Mouse (Mus musculus) liver, embryonic 15.5 days (tissue): ENCODE measurements at regions not wholly inside any gene's neighbourhood (a gene's known extent, or its start where the extent isn't known, plus 50 kb on each side); places are given as distances from the start of the nearest gene placed in this dataset.
A peak's percentile ranks its signal among the peaks of the same experiment; 100 is the strongest.
"Not testable (repeated sequence)": the region's sequence is repeated elsewhere in the genome, so short reads cannot be mapped to it uniquely, and the experiment has no call there.

Source experiments
- ATAC-seq: fragments of 200-750 bp; cut with Nextera tagmentation; 2 replicates; pipeline ENCODE4 v1.8.0; 2017; ENCODE audit warnings: moderate number of reproducible peaks, mild to moderate bottlenecking, moderate library complexity; ENCODE audit not compliant: insufficient read depth
- H3K27ac ChIP-seq: fragments of 300-500 bp; sonication (generic); replicated peaks from 2 replicates; pipeline ENCODE4 v1.5.1; 2015; ENCODE audit warnings: mild to moderate bottlenecking, inconsistent platforms
- H3K27me3 ChIP-seq: fragments of 300-500 bp; sonication (generic); 2 replicates; pipeline ENCODE4 v1.6.1; 2015; ENCODE audit warnings: mild to moderate bottlenecking, inconsistent platforms
- H3K36me3 ChIP-seq: fragments of 300-500 bp; sonication (generic); replicated peaks from 2 replicates; pipeline ENCODE4 v1.6.1; 2015; ENCODE audit warnings: moderate library complexity, mild to moderate bottlenecking, inconsistent platforms
- H3K4me1 ChIP-seq: fragments of 300-500 bp; sonication (generic); replicated peaks from 2 replicates; pipeline ENCODE4 v1.6.1; 2015; ENCODE audit warnings: inconsistent platforms
- H3K4me2 ChIP-seq: fragments of 300-500 bp; sonication (generic); 2 replicates; pipeline ENCODE4 v1.6.1; 2015; ENCODE audit warnings: moderate library complexity, mild to moderate bottlenecking, inconsistent platforms
- H3K4me3 ChIP-seq: fragments of 300-500 bp; sonication (generic); replicated peaks from 2 replicates; pipeline ENCODE4 v1.5.1; 2015; ENCODE audit warnings: mild to moderate bottlenecking, inconsistent platforms
- H3K9ac ChIP-seq: fragments of 300-500 bp; sonication (generic); 2 replicates; pipeline ENCODE4 v1.6.1; 2015; ENCODE audit warnings: moderate library complexity, mild to moderate bottlenecking, inconsistent platforms
- H3K9me3 ChIP-seq: fragments of 300-500 bp; sonication (generic); replicated peaks from 2 replicates; pipeline ENCODE4 v1.6.1; 2016; ENCODE audit warnings: inconsistent platforms
- WGBS: fragments of 180-500 bp; shearing (Covaris S2); methylation state at CpG from one replicate; pipeline ENCODE4 v1.1.7; 2015; ENCODE audit warnings: mixed read lengths; ENCODE audit not compliant: insufficient replicate concordance; 5-methylcytosine and 5-hydroxymethylcytosine counted together

GRCm38 (mm10) chr7:64027100-64027499 lies 88.4 kb upstream of the Klf13 start:
- Histone ChIP-seq H3K27me3 (no peaks in the 10 kb centered on the region), H3K4me3 (no peak overlapping the region), H3K9ac (no peak overlapping the region), H3K4me2 (no peak overlapping the region), H3K4me1 (peaks cover 48% of the 10 kb centered on the region), H3K36me3 (no peaks in the 10 kb centered on the region), H3K9me3 (no peaks in the 10 kb centered on the region), H3K27ac (no peak overlapping the region)
- 77% methylated on average over 7 of the region's 7 CpGs for WGBS
- no peak for ATAC-seq

GRCm38 (mm10) chr7:64025155-64025554 lies 86.4 kb upstream of the Klf13 start:
- no peaks in the 10 kb centered on the region for H3K36me3 ChIP-seq
- H3K4me2 ChIP-seq = no peak overlapping the region
- 71% methylated on average over 2 of the region's 2 CpGs for WGBS
- H3K27ac ChIP-seq = no peak overlapping the region
- no peaks in the 10 kb centered on the region for H3K9me3 ChIP-seq
- H3K4me3 ChIP-seq = no peak overlapping the region
- no peaks in the 10 kb centered on the region for H3K27me3 ChIP-seq
- H3K9ac ChIP-seq = no peak overlapping the region
- no peak for ATAC-seq
- peaks cover 47% of the 10 kb centered on the region for H3K4me1 ChIP-seq

GRCm38 (mm10) chr7:64024253-64024652 lies 85.5 kb upstream of the Klf13 start:
- H3K9me3 ChIP-seq = no peaks in the 10 kb centered on the region
- H3K9ac ChIP-seq = no peak overlapping the region
- H3K4me3 ChIP-seq = no peak overlapping the region
- no peak overlapping the region; the same call in 1 of the 2 replicates for H3K27ac ChIP-seq
- ATAC-seq = no peak
- no peak overlapping the region for H3K4me2 ChIP-seq
- no peaks in the 10 kb centered on the region for H3K36me3 ChIP-seq
- H3K4me1 ChIP-seq = peaks cover 44% of the 10 kb centered on the region
- 73% methylated on average over 4 of the region's 4 CpGs for WGBS
- H3K27me3 ChIP-seq = no peaks in the 10 kb centered on the region

GRCm38 (mm10) chr7:64022711-64023468 lies 84.2 kb upstream of the Klf13 start:
- Histone ChIP-seq H3K27ac (no peak overlapping the region), H3K9ac (no peak overlapping the region), H3K9me3 (no peaks in the 10 kb centered on the region), H3K4me2 (no peak overlapping the region), H3K27me3 (no peaks in the 10 kb centered on the region), H3K4me3 (no peak overlapping the region), H3K4me1 (peaks cover 41% of the 10 kb centered on the region), H3K36me3 (no peaks in the 10 kb centered on the region)
- no peak for ATAC-seq
- 40% methylated on average over 7 of the region's 7 CpGs for WGBS

GRCm38 (mm10) chr7:64021241-64022108 lies 82.8 kb upstream of the Klf13 start:
- no peaks in the 10 kb centered on the region for H3K27me3 ChIP-seq
- no peak overlapping the region for H3K9ac ChIP-seq
- H3K4me3 ChIP-seq = no peak overlapping the region
- H3K9me3 ChIP-seq = no peaks in the 10 kb centered on the region
- no peak overlapping the region for H3K4me2 ChIP-seq
- no peaks in the 10 kb centered on the region for H3K36me3 ChIP-seq
- 54% methylated on average over 9 of the region's 9 CpGs for WGBS
- H3K27ac ChIP-seq = no peak overlapping the region
- no peak for ATAC-seq
- peaks cover 38% of the 10 kb centered on the region for H3K4me1 ChIP-seq

- Histone ChIP-seq H3K4me2 (no peak overlapping the region), H3K27ac (no peak overlapping the region), H3K4me3 (no peak overlapping the region), H3K27me3 (no peaks in the 10 kb centered on the region), H3K4me1 (peaks cover 42% of the 10 kb centered on the region), H3K9me3 (no peaks in the 10 kb centered on the region), H3K9ac (no peak overlapping the region), H3K36me3 (no peaks in the 10 kb centered on the region)
- ATAC-seq = no peak
- 64% methylated on average over 3 of the region's 3 CpGs for WGBS
Observed at GRCm38 (mm10) chr7:64018107-64018506, 79.4 kb upstream of the Klf13 start.

GRCm38 (mm10) chr7:64016874-64017273 lies 78.2 kb upstream of the Klf13 start:
- Histone ChIP-seq H3K27me3 (no peaks in the 10 kb centered on the region), H3K27ac (no peak overlapping the region), H3K9ac (no peak overlapping the region), H3K4me3 (no peak overlapping the region), H3K4me1 (peaks cover 42% of the 10 kb centered on the region), H3K4me2 (no peak overlapping the region), H3K36me3 (no peaks in the 10 kb centered on the region), H3K9me3 (no peaks in the 10 kb centered on the region)
- 74% methylated on average over 3 of the region's 3 CpGs for WGBS
- ATAC-seq = no peak

- H3K9ac ChIP-seq, H3K4me2 ChIP-seq, H3K9me3 ChIP-seq, H3K27me3 ChIP-seq, H3K4me3 ChIP-seq, ATAC-seq, H3K36me3 ChIP-seq, H3K27ac ChIP-seq: not testable (repeated sequence)
- 78% methylated on average over 2 of the region's 2 CpGs for WGBS
- H3K4me1 ChIP-seq = peaks cover 47% of the 10 kb centered on the region
Observed at GRCm38 (mm10) chr7:64015136-64015535, 76.4 kb upstream of the Klf13 start.

GRCm38 (mm10) chr7:64014227-64014626 lies 75.5 kb upstream of the Klf13 start:
- 22% methylated on average over 7 of the region's 7 CpGs for WGBS
- no peaks in the 10 kb centered on the region for H3K36me3 ChIP-seq
- H3K4me1 ChIP-seq = peaks cover 54% of the 10 kb centered on the region
- H3K9me3 ChIP-seq = no peaks in the 10 kb centered on the region
- peak; percentile 78 for ATAC-seq
- peak overlapping the region; percentile 35; the same call in 1 of the 2 replicates for H3K9ac ChIP-seq
- no peaks in the 10 kb centered on the region for H3K27me3 ChIP-seq
- peak overlapping the region; percentile 54 for H3K4me2 ChIP-seq
- peak overlapping the region; percentile 85 for H3K27ac ChIP-seq
- no peak overlapping the region for H3K4me3 ChIP-seq

- no peak overlapping the region for H3K9ac ChIP-seq
- H3K9me3 ChIP-seq = no peaks in the 10 kb centered on the region
- peaks cover 54% of the 10 kb centered on the region for H3K4me1 ChIP-seq
- 23% methylated on average over 5 of the region's 5 CpGs for WGBS
- ATAC-seq = peak; percentile 59; the same call in 1 of the 2 replicates
- H3K36me3 ChIP-seq = no peaks in the 10 kb centered on the region
- peak overlapping the region; percentile 85 for H3K27ac ChIP-seq
- no peak overlapping the region for H3K4me2 ChIP-seq
- H3K4me3 ChIP-seq = no peak overlapping the region
- H3K27me3 ChIP-seq = no peaks in the 10 kb centered on the region
Observed at GRCm38 (mm10) chr7:64013023-64013547, 74.4 kb upstream of the Klf13 start.

- H3K4me2 ChIP-seq = peak overlapping the region; percentile 39; the same call in 1 of the 2 replicates
- peak overlapping the region; percentile 75 for H3K27ac ChIP-seq
- peak overlapping the region; percentile 22; the same call in 1 of the 2 replicates for H3K9ac ChIP-seq
Observed at GRCm38 (mm10) chr7:64012268-64012601, 73.5 kb upstream of the Klf13 start.

More at GRCm38 (mm10) chr7:64012268-64012601, 73.5 kb upstream of the Klf13 start:
- Histone ChIP-seq H3K9me3 (no peaks in the 10 kb centered on the region), H3K4me1 (peaks cover 55% of the 10 kb centered on the region), H3K27me3 (no peaks in the 10 kb centered on the region), H3K4me3 (no peak overlapping the region), H3K36me3 (no peaks in the 10 kb centered on the region)
- WGBS = 40% methylated on average over 8 of the region's 8 CpGs
- ATAC-seq = no peak
